Mouse (Mus musculus): ENCODE measurements around the gene Phyh. TPM values are rescaled to one million over a fixed set of nuclear protein-coding genes. Genes with fewer than 3 reads are reported as not detected.

Gene Phyh
- polyA plus RNA-seq, 1 experiment from 2014 or later = 55.9 TPM

DNA sequence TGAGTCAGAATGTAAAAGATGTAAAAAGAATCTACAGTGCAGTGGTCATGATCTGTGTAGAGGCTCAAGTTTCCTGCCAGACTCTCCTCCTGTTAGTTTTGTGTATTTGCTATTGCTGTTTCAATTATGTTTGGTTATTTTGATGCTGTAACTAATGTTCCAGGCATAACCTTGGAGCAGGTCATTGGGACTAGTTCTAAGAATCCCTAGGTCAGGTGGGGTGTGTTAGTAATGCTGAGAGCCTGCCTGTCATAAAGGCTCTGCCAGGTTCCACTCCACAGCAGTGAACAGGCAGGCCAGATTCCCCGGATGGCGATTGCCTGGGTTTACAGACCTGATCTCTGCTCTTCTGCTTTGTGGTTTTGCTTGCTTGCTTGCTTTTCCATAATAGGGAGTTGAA, 23.2 kb upstream of the Phyh start:
- Histone ChIP-seq H3K9me3 (no peaks in the 10 kb centered on the region), H3K36me3 (peaks cover 83% of the 10 kb centered on the region), H3K4me1 (no peaks in the 10 kb centered on the region), H3K27ac (no peak overlapping the region), H3K4me2 (replicated peaks) (no peak overlapping the region), H3K4me3 (no peak overlapping the region), H3K27me3 (no peaks in the 10 kb centered on the region), H3K9ac (no peak overlapping the region)
- WGBS = 90% methylated on average over 2 of the region's 2 CpGs
- no peak for ATAC-seq (ENCODE audit: insufficient number of reproducible peaks, insufficient read depth, low FRiP score, low TSS enrichment)

- no peak for ATAC-seq (ENCODE audit: insufficient number of reproducible peaks, insufficient read depth, low FRiP score, low TSS enrichment)
- H3K9ac ChIP-seq = no peak overlapping the region
- H3K4me1 ChIP-seq = no peaks in the 10 kb centered on the region
- H3K36me3 ChIP-seq = peaks cover 82% of the 10 kb centered on the region
- H3K9me3 ChIP-seq = no peaks in the 10 kb centered on the region
- no peak overlapping the region for H3K27ac ChIP-seq
- no peak overlapping the region for H3K4me3 ChIP-seq
- H3K27me3 ChIP-seq = no peaks in the 10 kb centered on the region
- 95% methylated on average over 4 of the region's 4 CpGs for WGBS
- no peak overlapping the region for H3K4me2 ChIP-seq (replicated peaks)
Observed at GRCm38 (mm10) chr2:4896970-4897369, 21.8 kb upstream of the Phyh start.

- 93% methylated on average over 6 of the region's 6 CpGs for WGBS
- no peak overlapping the region for H3K9ac ChIP-seq
- no peaks in the 10 kb centered on the region for H3K27me3 ChIP-seq
- no peak overlapping the region for H3K4me3 ChIP-seq
- no peak overlapping the region for H3K27ac ChIP-seq
- peaks cover 70% of the 10 kb centered on the region for H3K36me3 ChIP-seq
- H3K9me3 ChIP-seq = no peaks in the 10 kb centered on the region
- H3K4me2 ChIP-seq (replicated peaks) = no peak overlapping the region
- H3K4me1 ChIP-seq = no peaks in the 10 kb centered on the region
- ATAC-seq (ENCODE audit: insufficient number of reproducible peaks, insufficient read depth, low FRiP score, low TSS enrichment) = no peak
Observed at GRCm38 (mm10) chr2:4900624-4901023, 18.2 kb upstream of the Phyh start.

DNA sequence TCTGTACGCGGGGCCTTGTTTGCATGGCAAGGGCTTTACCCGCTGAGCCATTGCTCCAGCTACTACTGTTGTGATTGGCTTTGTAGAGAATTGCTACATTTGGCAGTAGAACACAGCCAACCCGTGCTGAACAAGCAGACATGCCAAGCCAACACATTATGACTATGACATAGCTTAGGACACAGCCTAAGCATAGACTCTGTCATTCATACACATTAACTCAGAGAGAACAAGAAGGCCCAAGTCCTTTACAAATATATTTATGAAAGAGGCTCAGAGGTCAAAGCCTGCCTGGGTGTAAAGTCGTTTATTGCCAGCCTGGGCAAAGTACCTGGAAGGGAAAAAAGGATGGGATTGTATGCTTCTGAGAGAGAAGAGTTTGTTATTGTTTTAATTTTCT, 16.5 kb upstream of the Phyh start:
- Histone ChIP-seq H3K4me1 (no peaks in the 10 kb centered on the region), H3K4me2 (replicated peaks) (no peak overlapping the region), H3K27ac (no peak overlapping the region), H3K9me3 (no peaks in the 10 kb centered on the region), H3K4me3 (no peak overlapping the region), H3K36me3 (peaks cover 71% of the 10 kb centered on the region), H3K9ac (no peak overlapping the region), H3K27me3 (no peaks in the 10 kb centered on the region)
- ATAC-seq (ENCODE audit: insufficient number of reproducible peaks, insufficient read depth, low FRiP score, low TSS enrichment) = no peak
- WGBS = 94% methylated on average over 5 of the region's 5 CpGs

DNA sequence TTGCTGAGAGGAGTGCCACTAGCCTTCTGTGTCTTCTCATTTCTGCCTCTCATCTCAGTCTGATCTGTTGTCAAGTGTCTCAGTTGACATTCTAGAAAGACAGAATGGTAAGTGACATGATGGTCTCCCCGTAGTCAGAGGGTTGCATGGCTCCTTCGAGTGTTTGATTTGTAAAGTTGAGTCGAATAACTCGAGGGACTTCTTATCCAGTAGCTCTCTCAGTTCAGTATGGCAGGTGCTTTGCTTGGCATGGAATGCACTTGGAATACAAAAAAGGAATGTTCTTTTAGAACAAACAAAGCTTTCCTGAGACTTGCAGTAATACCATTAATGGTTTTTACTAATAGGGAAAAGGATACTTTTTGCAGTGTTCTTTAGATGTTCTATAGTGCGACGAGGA, 11.7 kb upstream of the Phyh start:
- no peak overlapping the region for H3K27ac ChIP-seq
- ATAC-seq (ENCODE audit: insufficient number of reproducible peaks, insufficient read depth, low FRiP score, low TSS enrichment) = no peak
- no peaks in the 10 kb centered on the region for H3K9me3 ChIP-seq
- no peaks in the 10 kb centered on the region for H3K4me1 ChIP-seq
- no peak overlapping the region for H3K9ac ChIP-seq
- H3K36me3 ChIP-seq = peaks cover 47% of the 10 kb centered on the region
- H3K4me3 ChIP-seq = no peak overlapping the region
- H3K27me3 ChIP-seq = no peaks in the 10 kb centered on the region
- no peak overlapping the region for H3K4me2 ChIP-seq (replicated peaks)
- WGBS = 91% methylated on average over 6 of the region's 6 CpGs

GRCm38 (mm10) chr2:4907916-4908315, 10.9 kb upstream of the Phyh start:
- 87% methylated on average over 7 of the region's 7 CpGs for WGBS
- Histone ChIP-seq H3K27ac (no peak overlapping the region), H3K9ac (no peak overlapping the region), H3K4me3 (no peak overlapping the region), H3K4me1 (no peaks in the 10 kb centered on the region), H3K27me3 (no peaks in the 10 kb centered on the region), H3K36me3 (peaks cover 44% of the 10 kb centered on the region), H3K4me2 (replicated peaks) (no peak overlapping the region), H3K9me3 (no peaks in the 10 kb centered on the region)
- ATAC-seq (ENCODE audit: insufficient number of reproducible peaks, insufficient read depth, low FRiP score, low TSS enrichment) = no peak

GRCm38 (mm10) chr2:4908771-4909315, 10.0 kb upstream of the Phyh start:
- peaks cover 44% of the 10 kb centered on the region for H3K36me3 ChIP-seq

DNA sequence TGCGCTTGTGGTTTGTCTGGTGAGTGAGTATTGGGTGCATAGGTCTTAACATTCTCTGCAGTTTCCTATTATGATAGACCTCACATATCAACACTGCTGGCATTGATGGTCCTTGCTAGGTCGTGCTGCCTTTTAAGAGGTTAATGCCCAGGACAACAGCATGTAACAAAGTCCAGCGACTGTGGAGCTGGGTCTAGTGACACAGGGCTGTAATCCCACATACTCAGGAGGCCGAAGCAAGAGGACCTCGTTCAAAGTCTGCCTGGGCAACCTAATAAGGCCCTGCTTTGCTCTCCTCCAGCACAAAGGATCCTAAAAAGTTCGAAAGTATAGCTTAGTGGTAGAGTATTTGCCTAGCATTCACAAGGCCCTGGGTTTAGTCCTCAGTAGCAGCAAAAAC, 8.9 kb upstream of the Phyh start:
- no peak overlapping the region for H3K4me2 ChIP-seq (replicated peaks)
- H3K4me3 ChIP-seq = no peak overlapping the region
- H3K36me3 ChIP-seq = peaks cover 41% of the 10 kb centered on the region
- no peak for ATAC-seq (ENCODE audit: insufficient number of reproducible peaks, insufficient read depth, low FRiP score, low TSS enrichment)
- WGBS = 73% methylated on average over 6 of the region's 6 CpGs
- H3K9ac ChIP-seq = no peak overlapping the region
- H3K27me3 ChIP-seq = no peaks in the 10 kb centered on the region
- H3K4me1 ChIP-seq = no peaks in the 10 kb centered on the region
- no peak overlapping the region for H3K27ac ChIP-seq
- H3K9me3 ChIP-seq = no peaks in the 10 kb centered on the region

More at GRCm38 (mm10) chr2:4908771-4909315, 10.0 kb upstream of the Phyh start:
- no peak for ATAC-seq (ENCODE audit: insufficient number of reproducible peaks, insufficient read depth, low FRiP score, low TSS enrichment)
- H3K27ac ChIP-seq = no peak overlapping the region
- H3K9me3 ChIP-seq = no peaks in the 10 kb centered on the region
- H3K4me3 ChIP-seq = no peak overlapping the region
- H3K27me3 ChIP-seq = no peaks in the 10 kb centered on the region
- no peak overlapping the region for H3K9ac ChIP-seq
- no peaks in the 10 kb centered on the region for H3K4me1 ChIP-seq
- H3K4me2 ChIP-seq (replicated peaks) = no peak overlapping the region
- WGBS = 89% methylated on average over 3 of the region's 3 CpGs

DNA sequence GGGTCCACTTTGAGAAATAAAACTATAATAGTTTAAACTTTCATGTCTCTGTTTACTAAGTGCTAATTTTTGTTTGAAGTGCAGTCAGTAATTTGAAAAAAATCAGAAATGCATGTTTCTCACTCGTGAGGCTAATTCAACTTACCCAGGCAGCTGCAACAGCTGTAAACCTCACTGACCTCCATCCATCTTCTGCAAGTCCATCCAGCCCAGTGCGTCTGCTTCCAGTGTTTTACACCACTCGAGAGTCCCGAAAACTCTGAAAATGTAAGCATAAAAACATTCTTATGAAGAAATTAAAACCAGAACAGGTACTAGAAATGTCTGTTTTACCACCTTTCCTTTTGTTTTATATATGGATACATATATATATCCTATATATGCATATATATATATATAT, 8.3 kb upstream of the Phyh start:
- Histone ChIP-seq H3K4me3 (no peak overlapping the region), H3K9ac (no peak overlapping the region), H3K27me3 (no peaks in the 10 kb centered on the region), H3K36me3 (peaks cover 35% of the 10 kb centered on the region), H3K27ac (no peak overlapping the region), H3K4me2 (replicated peaks) (no peak overlapping the region), H3K4me1 (no peaks in the 10 kb centered on the region), H3K9me3 (no peaks in the 10 kb centered on the region)
- no peak for ATAC-seq (ENCODE audit: insufficient number of reproducible peaks, insufficient read depth, low FRiP score, low TSS enrichment)
- 70% methylated on average over 4 of the region's 4 CpGs for WGBS

GRCm38 (mm10) chr2:4913949-4914348, 4.9 kb upstream of the Phyh start:
- no peak overlapping the region for H3K27ac ChIP-seq
- H3K36me3 ChIP-seq = 0 out of 2 replicates have a peak, but pooled peaks cover 6% of the 10 kb centered on the region
- no peak overlapping the region for H3K4me3 ChIP-seq
- H3K4me1 ChIP-seq = peaks cover 9% of the 10 kb centered on the region
- no peaks in the 10 kb centered on the region for H3K9me3 ChIP-seq
- 73% methylated on average over 7 of the region's 7 CpGs for WGBS
- H3K4me2 ChIP-seq (replicated peaks) = no peak overlapping the region
- no peak for ATAC-seq (ENCODE audit: insufficient number of reproducible peaks, insufficient read depth, low FRiP score, low TSS enrichment)
- no peak overlapping the region for H3K9ac ChIP-seq
- H3K27me3 ChIP-seq = no peaks in the 10 kb centered on the region

DNA sequence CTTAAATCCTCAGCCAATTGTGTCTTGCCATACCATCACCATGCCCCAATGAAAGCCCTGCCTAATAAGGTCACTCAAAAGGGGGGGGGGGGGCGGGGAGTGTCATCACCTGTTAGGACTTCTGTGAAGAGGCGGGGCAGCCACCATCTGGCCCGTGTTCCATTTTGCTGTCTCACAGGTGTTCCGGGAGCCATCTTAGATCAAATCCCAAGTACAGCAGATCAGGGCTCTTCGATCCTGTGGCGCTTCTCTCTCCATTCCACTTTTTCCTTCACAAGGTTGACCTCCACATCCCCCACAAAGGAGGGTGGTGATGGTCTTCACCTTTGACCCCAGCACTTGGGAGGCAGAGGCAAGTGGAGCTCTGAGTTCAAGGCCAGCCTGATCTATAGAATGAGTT, 2.8 kb upstream of the Phyh start:
- Histone ChIP-seq H3K9me3 (no peaks in the 10 kb centered on the region), H3K36me3 (no peaks in the 10 kb centered on the region), H3K4me1 (peaks cover 12% of the 10 kb centered on the region), H3K4me3 (no peak overlapping the region), H3K4me2 (replicated peaks) (no peak overlapping the region), H3K27me3 (no peaks in the 10 kb centered on the region), H3K9ac (no peak overlapping the region), H3K27ac (no peak overlapping the region)
- 78% methylated on average over 6 of the region's 6 CpGs for whole genome bisulfite sequencing
- ATAC-seq (ENCODE audit: insufficient number of reproducible peaks, insufficient read depth, low FRiP score, low TSS enrichment) = no peak

DNA sequence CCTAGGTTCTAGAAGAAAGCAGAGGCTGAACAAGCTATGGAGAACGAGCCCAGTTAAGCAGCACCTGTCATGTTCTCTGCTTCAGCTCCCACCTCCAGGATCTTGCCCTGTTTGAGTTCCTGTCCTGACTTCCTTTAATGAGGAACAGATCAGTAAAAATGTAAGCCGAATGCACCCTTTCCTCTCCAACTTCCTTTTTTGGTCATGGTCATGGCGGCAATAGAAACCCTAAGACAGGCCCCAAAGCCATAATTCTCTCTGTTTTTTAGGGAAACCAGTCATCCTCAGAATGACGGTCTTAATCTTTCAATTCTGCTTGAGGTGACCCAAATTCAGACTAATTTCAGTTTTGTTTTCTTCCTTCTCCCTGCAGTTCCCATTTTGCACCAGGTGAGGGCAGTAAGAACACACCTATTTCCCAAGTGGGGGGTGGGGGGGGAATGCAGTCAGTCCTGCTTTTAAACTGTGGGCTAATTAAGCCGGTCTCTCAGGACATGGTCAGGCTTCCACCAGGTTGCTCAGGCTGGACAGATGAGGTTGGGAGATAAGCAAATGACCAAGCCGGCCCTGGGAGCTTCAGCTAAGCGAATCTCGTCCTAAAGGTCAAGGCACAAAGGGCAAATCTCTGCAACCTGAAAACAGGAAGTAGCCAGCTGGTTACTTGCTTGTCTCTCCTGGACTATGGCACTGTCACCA, 1.3 kb upstream of the Phyh start:
- Histone ChIP-seq H3K27ac (peak overlapping the region; percentile 19; the same call in 1 of the 2 replicates), H3K4me1 (peaks cover 12% of the 10 kb centered on the region), H3K4me2 (replicated peaks) (peak overlapping the region; percentile 22; the same call in 1 of the 2 replicates), H3K9ac (no peak overlapping the region), H3K27me3 (no peaks in the 10 kb centered on the region), H3K9me3 (no peaks in the 10 kb centered on the region), H3K36me3 (no peaks in the 10 kb centered on the region), H3K4me3 (no peak overlapping the region)
- 10% methylated on average over 8 of the region's 8 CpGs for WGBS
- ATAC-seq (ENCODE audit: insufficient number of reproducible peaks, insufficient read depth, low FRiP score, low TSS enrichment) = no peak

Data from embryonic facial prominence, embryonic 12.5 days (tissue).